Mouse (Mus musculus) macrophage (primary cell): ENCODE measurements around the gene Rpgrip1. TPM values are rescaled to one million over a fixed set of nuclear protein-coding genes. Genes with fewer than 3 reads are reported as not detected.

Source experiments
- H3K27ac ChIP-seq: fragments of 350-480 bp; formaldehyde crosslinking; 2 replicates; pipeline ENCODE4 v1.9.0; 2021
- H3K36me3 ChIP-seq: fragments of 350-480 bp; formaldehyde crosslinking; 2 replicates; pipeline ENCODE4 v1.9.0; 2021; ENCODE audit errors: inconsistent target
- H3K4me3 ChIP-seq: fragments of 350-480 bp; formaldehyde crosslinking; 2 replicates; pipeline ENCODE4 v1.9.0; 2021; ENCODE audit errors: inconsistent target
- H3K79me2 ChIP-seq: fragments of 350-480 bp; formaldehyde crosslinking; 2 replicates; pipeline ENCODE4 v1.9.0; 2021; ENCODE audit errors: inconsistent target
- WGBS: methylation state at CpG from one replicate; pipeline ENCODE4 v1.1.7; 2026; ENCODE audit warnings: inconsistent platforms; ENCODE audit not compliant: missing documents; 5-methylcytosine and 5-hydroxymethylcytosine counted together
- polyA plus RNA-seq: library from polyadenylated mRNA; stranded (reverse); fragments of 250-400 nt; gene quantifications from 3 replicates; pipeline ENCODE4 v1.2.4, GENCODE M21; 2018; ENCODE audit warnings: inconsistent platforms

The Rpgrip1 gene
- polyA plus RNA-seq, 1 experiment from 2014 or later = 2.3 TPM

- H3K4me3 ChIP-seq = peak overlapping the region; percentile 25
- H3K27ac ChIP-seq = no peak overlapping the region
- no peaks in the 10 kb centered on the region for H3K79me2 ChIP-seq
- H3K36me3 ChIP-seq = no peaks in the 10 kb centered on the region
- WGBS = 15% methylated on average over 16 of the region's 16 CpGs
Measured at GRCm38 (mm10) chr14:52141445-52142127, 31.1 kb downstream of the Rpgrip1 start.

GRCm38 (mm10) chr14:52144165-52144564, 33.7 kb downstream of the Rpgrip1 start:
- 71% methylated on average over 4 of the region's 4 CpGs for WGBS
- H3K4me3 ChIP-seq = no peak overlapping the region
- no peak overlapping the region for H3K27ac ChIP-seq
- H3K36me3 ChIP-seq = no peaks in the 10 kb centered on the region
- no peaks in the 10 kb centered on the region for H3K79me2 ChIP-seq

GRCm38 (mm10) chr14:52146540-52146939, 36.0 kb downstream of the Rpgrip1 start:
- Histone ChIP-seq H3K4me3 (no peak overlapping the region), H3K36me3 (no peaks in the 10 kb centered on the region)
- 91% methylated on average over 4 of the region's 4 CpGs for WGBS

GRCm38 (mm10) chr14:52149888-52150287, 39.4 kb downstream of the Rpgrip1 start:
- Histone ChIP-seq H3K27ac (no peak overlapping the region), H3K4me3 (no peak overlapping the region), H3K79me2 (no peaks in the 10 kb centered on the region), H3K36me3 (no peaks in the 10 kb centered on the region)
- WGBS = 86% methylated on average over 4 of the region's 4 CpGs

More at GRCm38 (mm10) chr14:52146540-52146939, 36.0 kb downstream of the Rpgrip1 start:
- Histone ChIP-seq H3K79me2 (no peaks in the 10 kb centered on the region), H3K27ac (no peak overlapping the region)

- H3K79me2 ChIP-seq = no peaks in the 10 kb centered on the region
- no peaks in the 10 kb centered on the region for H3K36me3 ChIP-seq
- WGBS = 96% methylated on average over 7 of the region's 7 CpGs
- H3K4me3 ChIP-seq = no peak overlapping the region
- H3K27ac ChIP-seq = no peak overlapping the region
Measured at GRCm38 (mm10) chr14:52152179-52152578, 41.7 kb downstream of the Rpgrip1 start.

- no peak overlapping the region for H3K4me3 ChIP-seq
- no peak overlapping the region for H3K27ac ChIP-seq
- H3K36me3 ChIP-seq = no peaks in the 10 kb centered on the region
- no peaks in the 10 kb centered on the region for H3K79me2 ChIP-seq
- 69% methylated on average over 3 of the region's 3 CpGs for WGBS
Measured at GRCm38 (mm10) chr14:52152613-52153012, 42.1 kb downstream of the Rpgrip1 start.

- H3K27ac ChIP-seq = no peak overlapping the region
- no peaks in the 10 kb centered on the region for H3K79me2 ChIP-seq
- H3K36me3 ChIP-seq = peaks cover 6% of the 10 kb centered on the region
- H3K4me3 ChIP-seq = no peak overlapping the region
- WGBS = 94% methylated on average over 2 of the region's 2 CpGs
Measured at GRCm38 (mm10) chr14:52155008-52155407, 44.5 kb downstream of the Rpgrip1 start.

GRCm38 (mm10) chr14:52160911-52161310, 50.4 kb downstream of the Rpgrip1 start:
- Histone ChIP-seq H3K36me3 (peaks cover 54% of the 10 kb centered on the region), H3K4me3 (no peak overlapping the region), H3K79me2 (no peaks in the 10 kb centered on the region), H3K27ac (no peak overlapping the region)
- WGBS = 88% methylated on average over 5 of the region's 6 CpGs

GRCm38 (mm10) chr14:52166571-52166970, 56.1 kb downstream of the Rpgrip1 start:
- Histone ChIP-seq H3K27ac (no peak overlapping the region), H3K4me3 (no peak overlapping the region), H3K36me3 (peaks cover 52% of the 10 kb centered on the region), H3K79me2 (no peaks in the 10 kb centered on the region)
- WGBS = 23% methylated on average over 2 of the region's 2 CpGs

GRCm38 (mm10) chr14:52188788-52189187, 78.3 kb downstream of the Rpgrip1 start:
- peaks cover 100% of the 10 kb centered on the region for H3K79me2 ChIP-seq
- H3K4me3 ChIP-seq = no peak overlapping the region
- no peak overlapping the region for H3K27ac ChIP-seq
- WGBS = 80% methylated on average over 1 of the region's 1 CpGs
- H3K36me3 ChIP-seq = no peaks in the 10 kb centered on the region

- H3K79me2 ChIP-seq = peaks cover 100% of the 10 kb centered on the region
- no peak overlapping the region for H3K4me3 ChIP-seq
- H3K36me3 ChIP-seq = no peaks in the 10 kb centered on the region
- no peak overlapping the region for H3K27ac ChIP-seq
- WGBS = 87% methylated on average over 2 of the region's 2 CpGs
Measured at GRCm38 (mm10) chr14:52189519-52189918, 79.0 kb downstream of the Rpgrip1 start.

GRCm38 (mm10) chr14:52190740-52191359, 80.3 kb downstream of the Rpgrip1 start:
- no peaks in the 10 kb centered on the region for H3K36me3 ChIP-seq
- H3K27ac ChIP-seq = no peak overlapping the region
- no peak overlapping the region for H3K4me3 ChIP-seq
- peaks cover 100% of the 10 kb centered on the region for H3K79me2 ChIP-seq

GRCm38 (mm10) chr14:52195691-52196090, 85.2 kb downstream of the Rpgrip1 start:
- 15% methylated on average over 3 of the region's 3 CpGs for WGBS
- Histone ChIP-seq H3K36me3 (peaks cover 7% of the 10 kb centered on the region; the same call in 1 of the 2 replicates), H3K79me2 (peaks cover 60% of the 10 kb centered on the region), H3K4me3 (peak overlapping the region; percentile 75), H3K27ac (no peak overlapping the region)

- WGBS = 1% methylated on average over 56 of the region's 59 CpGs
- Histone ChIP-seq H3K36me3 (peaks cover 14% of the 10 kb centered on the region), H3K27ac (peak overlapping the region; percentile 87), H3K79me2 (peaks cover 52% of the 10 kb centered on the region), H3K4me3 (peak overlapping the region; percentile 75)
Measured at GRCm38 (mm10) chr14:52196230-52197155, 86.0 kb downstream of the Rpgrip1 start.
